Mouse (Mus musculus): ENCODE data around the gene Saa3.

DNA sequence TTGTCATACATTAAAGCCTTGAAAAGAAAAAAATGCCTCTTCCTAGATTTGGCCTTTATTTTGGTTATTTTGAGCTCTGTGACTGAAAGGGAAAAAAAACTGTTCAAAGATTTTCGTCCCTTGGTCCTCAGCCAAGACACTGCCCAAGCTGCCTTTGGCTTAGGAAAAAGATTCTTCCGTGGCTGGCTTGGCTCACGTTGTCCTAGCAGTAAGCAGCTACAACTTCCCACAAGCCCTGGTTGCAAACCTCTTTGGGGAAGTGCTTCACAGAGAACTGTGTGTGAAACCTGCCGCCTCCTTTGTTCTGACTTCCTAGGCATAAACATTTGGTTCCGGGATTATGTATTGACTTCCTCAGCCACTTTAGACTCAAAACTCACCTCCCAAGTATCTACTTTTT lies 1.4 kb upstream of the Saa3 start:
- no peak for TF ChIP-seq CTCF (IDR thresholded peaks at IDR 0.05; ENCODE audit: control insufficient read depth, insufficient read depth, low read length)
- no peak for TF ChIP-seq POLR2A (IDR thresholded peaks at IDR 0.05; ENCODE audit: borderline replicate concordance, control insufficient read depth, low read depth, low read length)

Data from bone marrow, adult 2 months (tissue).